Mouse (Mus musculus) ES-Bruce4 (cell line): ENCODE data around the gene Crtac1. TPM values are rescaled to one million over a fixed set of nuclear protein-coding genes. Genes with fewer than 3 reads are reported as not detected.
A peak's percentile ranks its signal among the peaks of the same experiment; 100 is the strongest.

Experiments
- H3K27ac ChIP-seq: 2 replicates; pipeline ENCODE4 v1.5.1; 2012; ENCODE audit warnings: low read length, inconsistent platforms; ENCODE audit not compliant: insufficient read depth
- H3K27me3 ChIP-seq: 2 replicates; pipeline ENCODE4 v1.6.1; 2012; ENCODE audit warnings: mild to moderate bottlenecking, low read length, inconsistent platforms; ENCODE audit not compliant: control insufficient read depth, poor library complexity, insufficient read depth, severe bottlenecking
- H3K36me3 ChIP-seq: 2 replicates; pipeline ENCODE4 v1.6.1; 2012; ENCODE audit warnings: inconsistent platforms, mild to moderate bottlenecking, low read length, moderate library complexity; ENCODE audit not compliant: control insufficient read depth, poor library complexity, insufficient read depth, severe bottlenecking
- H3K4me1 ChIP-seq: one replicate; pipeline ENCODE4 v1.8.1; 2011; ENCODE audit warnings: low read length; ENCODE audit not compliant: control insufficient read depth, insufficient read depth
- H3K4me3 ChIP-seq: 2 replicates; pipeline ENCODE4 v1.5.1; 2011; ENCODE audit warnings: low read depth, mild to moderate bottlenecking, low read length
- H3K9ac ChIP-seq: 2 replicates; pipeline ENCODE4 v1.6.1; 2012; ENCODE audit warnings: low read depth, mild to moderate bottlenecking, inconsistent platforms; ENCODE audit not compliant: poor library complexity, severe bottlenecking
- H3K9me3 ChIP-seq: replicated peaks from 2 replicates; pipeline ENCODE4 v1.6.1; 2012; ENCODE audit warnings: mild to moderate bottlenecking, low read length, inconsistent platforms; ENCODE audit not compliant: control insufficient read depth, poor library complexity, insufficient read depth, severe bottlenecking
- CTCF ChIP-seq: IDR thresholded peaks from one replicate; pipeline ENCODE4 v1.8.1; 2011; ENCODE audit warnings: low read depth, low read length
- EP300 ChIP-seq: IDR thresholded peaks from 2 replicates; pipeline ENCODE4 v1.6.1; 2011; ENCODE audit warnings: low read depth, low read length; ENCODE audit not compliant: insufficient read depth
- POLR2A ChIP-seq: IDR thresholded peaks from one replicate; pipeline ENCODE4 v1.8.1; 2011; ENCODE audit warnings: low read length; ENCODE audit not compliant: insufficient read depth
- polyA plus RNA-seq: library from polyadenylated mRNA; stranded (reverse); fragments of >200 nt; gene quantifications from 2 replicates; pipeline ENCODE4 v1.2.4, GENCODE M21; 2011; ENCODE audit warnings: low read depth; ENCODE audit not compliant: missing spikeins, insufficient read depth, insufficient read length

Gene Crtac1
- polyA plus RNA-seq, 1 experiment = 12.7 TPM

DNA sequence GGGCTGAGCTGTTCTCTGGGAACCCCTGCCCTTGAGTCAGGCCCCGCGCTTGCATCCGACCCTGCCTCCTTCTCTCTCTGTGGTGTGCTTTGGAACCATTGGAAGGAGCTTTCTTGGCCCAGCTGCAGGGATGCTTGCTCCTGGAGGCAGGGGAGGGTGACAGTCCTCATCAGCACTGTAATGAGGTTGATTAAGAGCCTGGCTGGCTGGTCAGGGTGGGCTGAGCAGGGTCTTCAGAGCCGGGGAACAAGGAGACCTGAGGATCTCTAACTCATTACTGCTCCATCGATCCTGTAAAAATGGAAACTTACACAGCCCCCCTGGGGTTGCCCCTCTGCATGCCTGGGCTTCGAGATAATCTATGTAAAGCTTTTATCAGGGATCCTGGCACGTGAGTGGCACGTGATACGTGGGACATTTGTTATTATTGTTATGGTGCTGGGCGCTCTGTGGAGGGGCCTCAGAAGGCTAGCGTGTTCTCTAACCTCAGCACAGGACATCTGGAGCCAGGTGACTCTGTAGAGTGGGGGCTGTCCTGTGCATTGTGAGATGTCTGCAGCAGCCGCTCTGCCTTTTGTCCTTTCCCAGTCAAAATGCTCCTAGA lies 128.3 kb downstream of the Crtac1 start:
- TF ChIP-seq CTCF (no peak), POLR2A (no peak), EP300 (no peak)
- H3K9ac ChIP-seq = no peak overlapping the region
- H3K4me1 ChIP-seq = peaks cover 11% of the 10 kb centered on the region
- no peak overlapping the region for H3K4me3 ChIP-seq
- H3K27ac ChIP-seq = no peak overlapping the region
- H3K9me3 ChIP-seq = no peaks in the 10 kb centered on the region
- H3K27me3 ChIP-seq = no peaks in the 10 kb centered on the region
- H3K36me3 ChIP-seq = no peaks in the 10 kb centered on the region

DNA sequence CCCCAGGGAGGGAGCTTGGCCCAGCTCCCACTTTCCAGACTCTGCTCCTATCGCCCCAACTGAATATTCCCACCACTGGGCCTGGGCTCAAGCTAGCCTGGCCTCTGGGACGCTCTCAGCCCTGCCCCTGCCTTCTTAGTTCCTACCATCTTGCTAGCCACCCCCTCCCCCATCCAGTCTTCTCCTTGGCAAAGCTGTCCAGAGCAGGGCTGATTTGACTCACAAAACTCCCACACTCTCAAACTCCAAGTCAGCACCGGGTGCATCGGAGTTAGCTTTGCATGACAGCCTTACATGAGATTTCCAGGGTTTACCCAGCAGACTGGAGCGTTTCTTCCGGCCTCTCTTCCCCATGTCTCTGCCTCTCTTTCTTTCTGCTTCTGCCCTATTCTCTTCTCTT lies 138.4 kb downstream of the Crtac1 start:
- H3K27ac ChIP-seq = no peak overlapping the region
- no peaks in the 10 kb centered on the region for H3K27me3 ChIP-seq
- H3K4me1 ChIP-seq = peaks cover 6% of the 10 kb centered on the region
- H3K9ac ChIP-seq = no peak overlapping the region
- H3K4me3 ChIP-seq = no peak overlapping the region
- TF ChIP-seq POLR2A (no peak), EP300 (no peak), CTCF (no peak)
- no peaks in the 10 kb centered on the region for H3K36me3 ChIP-seq
- H3K9me3 ChIP-seq = no peaks in the 10 kb centered on the region

DNA sequence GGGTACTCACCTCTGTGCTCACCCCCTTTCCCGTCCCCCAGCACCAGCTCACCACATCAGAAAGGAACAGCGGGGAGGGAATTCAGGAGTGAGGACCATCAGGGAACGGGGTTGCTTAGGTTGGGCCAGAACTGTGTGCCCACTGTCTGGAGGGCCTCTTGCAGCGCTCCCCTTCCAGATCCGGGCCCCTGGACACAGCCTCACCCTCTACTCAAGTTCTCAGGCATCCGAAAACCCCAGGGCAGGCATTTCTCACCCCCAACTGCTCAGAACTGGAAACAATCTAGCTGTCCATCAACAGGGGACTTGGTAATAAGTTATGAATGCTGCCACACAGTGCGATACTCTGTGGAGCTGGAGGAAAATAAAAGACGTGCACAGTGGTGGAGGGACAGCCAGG lies 139.5 kb downstream of the Crtac1 start:
- peak overlapping the region; percentile 32 for H3K9ac ChIP-seq
- peak overlapping the region; percentile 25; the same call in 1 of the 2 replicates for H3K4me3 ChIP-seq
- H3K27me3 ChIP-seq = no peaks in the 10 kb centered on the region
- H3K27ac ChIP-seq = no peak overlapping the region
- H3K9me3 ChIP-seq = no peaks in the 10 kb centered on the region
- TF ChIP-seq CTCF (no peak), EP300 (no peak), POLR2A (no peak)
- H3K4me1 ChIP-seq = peaks cover 9% of the 10 kb centered on the region
- no peaks in the 10 kb centered on the region for H3K36me3 ChIP-seq

GRCm38 (mm10) chr19:42290954-42291661 lies 140.5 kb downstream of the Crtac1 start:
- Histone ChIP-seq H3K9me3 (no peaks in the 10 kb centered on the region), H3K4me1 (peaks cover 14% of the 10 kb centered on the region), H3K36me3 (no peaks in the 10 kb centered on the region), H3K4me3 (no peak overlapping the region), H3K27me3 (no peaks in the 10 kb centered on the region), H3K27ac (no peak overlapping the region), H3K9ac (peak overlapping the region; percentile 32; the same call in 1 of the 2 replicates)
- TF ChIP-seq CTCF (no peak), POLR2A (no peak), EP300 (peak; percentile 59; the same call in 1 of the 2 replicates)

- Histone ChIP-seq H3K4me1 (peaks cover 17% of the 10 kb centered on the region), H3K27ac (peak overlapping the region; percentile 84), H3K4me3 (no peak overlapping the region), H3K9me3 (no peaks in the 10 kb centered on the region), H3K36me3 (no peaks in the 10 kb centered on the region), H3K9ac (no peak overlapping the region), H3K27me3 (no peaks in the 10 kb centered on the region)
- TF ChIP-seq EP300 (0 out of 2 replicates have a peak, but pooled peaks have one; percentile 11), POLR2A (no peak), CTCF (no peak)
Observed at GRCm38 (mm10) chr19:42288361-42288760, 143.2 kb downstream of the Crtac1 start.

GRCm38 (mm10) chr19:42284178-42284577 lies 147.4 kb downstream of the Crtac1 start:
- no peak overlapping the region for H3K27ac ChIP-seq
- H3K9ac ChIP-seq = no peak overlapping the region
- H3K9me3 ChIP-seq = no peaks in the 10 kb centered on the region
- no peaks in the 10 kb centered on the region for H3K36me3 ChIP-seq
- TF ChIP-seq CTCF (no peak), EP300 (no peak), POLR2A (no peak)
- no peaks in the 10 kb centered on the region for H3K27me3 ChIP-seq
- H3K4me3 ChIP-seq = no peak overlapping the region
- H3K4me1 ChIP-seq = peaks cover 15% of the 10 kb centered on the region
